Mouse (Mus musculus): ENCODE measurements at regions not wholly inside any gene's neighbourhood (a gene's known extent, or its start where the extent isn't known, plus 50 kb on each side); places are given as distances from the start of the nearest gene placed in this dataset.

- peak; percentile 74 for DNase-seq
These were observed 263.7 kb downstream of the Olfm4 start for GRCm38 (mm10) chr14:80247575-80247974.

- no peak for DNase-seq
These were observed 266.0 kb downstream of the Olfm4 start for GRCm38 (mm10) chr14:80249882-80250281.

DNA sequence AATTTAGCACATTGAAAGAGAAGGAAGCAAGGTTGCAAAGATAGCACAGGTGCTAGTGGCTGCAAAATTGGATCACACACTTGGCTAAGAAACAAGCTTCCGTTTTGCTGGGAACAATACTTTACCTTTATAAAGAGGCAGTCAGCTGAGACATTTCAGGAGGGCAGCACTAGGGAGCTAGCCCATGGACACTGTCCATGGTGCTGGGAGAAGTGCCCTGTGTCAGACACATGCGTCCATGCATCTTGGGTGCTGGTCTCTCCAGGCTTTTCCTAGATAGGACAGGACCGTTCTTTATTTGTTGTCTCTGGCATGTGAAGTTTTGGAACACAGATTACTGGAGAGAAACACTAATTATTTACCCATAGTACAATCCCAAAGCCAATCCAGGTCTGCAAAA lies 273.2 kb downstream of the Olfm4 start:
- no peak for DNase-seq

DNA sequence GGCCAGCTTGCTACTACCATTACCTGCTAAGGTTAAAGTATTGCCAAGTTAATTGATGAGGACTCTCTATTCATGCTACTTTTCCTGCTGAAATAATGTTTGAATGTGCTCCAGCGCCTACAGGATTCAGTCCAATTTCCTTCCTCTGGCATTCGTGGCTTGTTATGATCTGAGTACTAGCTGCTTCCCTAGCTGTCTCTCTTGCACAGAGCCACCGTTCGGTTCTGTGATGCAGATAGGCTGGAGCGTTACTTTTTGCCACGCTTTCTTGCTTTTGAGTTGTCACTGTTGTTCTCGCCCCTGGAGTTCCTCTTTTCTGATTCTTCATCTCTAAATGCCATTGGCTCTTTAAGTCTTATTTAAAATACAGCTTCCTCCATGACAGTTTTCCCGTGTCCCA lies 279.3 kb downstream of the Olfm4 start:
- DNase-seq = no peak

- no peak for DNase-seq
These were observed 281.2 kb downstream of the Olfm4 start for GRCm38 (mm10) chr14:80265081-80265480.

- DNase-seq = peak; percentile 52
These were observed 285.5 kb downstream of the Olfm4 start for GRCm38 (mm10) chr14:80269179-80269951.

DNA sequence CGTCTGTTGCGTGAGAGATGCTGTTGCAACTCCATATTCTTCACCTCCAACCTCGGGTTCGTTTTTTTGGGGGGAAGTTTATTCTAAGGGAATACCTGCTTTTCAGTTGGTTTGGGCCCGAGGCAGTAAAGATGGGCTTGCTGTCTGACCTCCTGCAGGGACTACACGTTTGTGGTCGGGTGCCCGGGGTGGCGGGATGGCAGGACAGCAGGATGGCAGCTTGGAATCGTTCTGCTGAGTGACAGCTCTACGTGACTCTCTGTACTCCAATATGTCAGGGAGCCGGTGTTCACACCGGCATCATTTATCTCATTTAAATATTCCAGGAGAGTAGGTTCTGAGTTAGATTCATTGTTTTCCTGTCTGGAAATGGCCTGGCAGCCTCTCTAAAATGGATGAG lies 286.2 kb downstream of the Olfm4 start:
- no peak for DNase-seq

- DNase-seq = no peak
These were observed 296.3 kb downstream of the Olfm4 start for GRCm38 (mm10) chr14:80280188-80280587.

- DNase-seq = no peak
These were observed 299.8 kb downstream of the Olfm4 start for GRCm38 (mm10) chr14:80283726-80284125.

- DNase-seq = no peak
These were observed 307.5 kb downstream of the Olfm4 start for GRCm38 (mm10) chr14:80291360-80291759.

GRCm38 (mm10) chr14:80293378-80293777 lies 309.5 kb downstream of the Olfm4 start:
- no peak for DNase-seq

- no peak for DNase-seq
These were observed 345.8 kb downstream of the Olfm4 start for GRCm38 (mm10) chr14:80329651-80330050.

DNA sequence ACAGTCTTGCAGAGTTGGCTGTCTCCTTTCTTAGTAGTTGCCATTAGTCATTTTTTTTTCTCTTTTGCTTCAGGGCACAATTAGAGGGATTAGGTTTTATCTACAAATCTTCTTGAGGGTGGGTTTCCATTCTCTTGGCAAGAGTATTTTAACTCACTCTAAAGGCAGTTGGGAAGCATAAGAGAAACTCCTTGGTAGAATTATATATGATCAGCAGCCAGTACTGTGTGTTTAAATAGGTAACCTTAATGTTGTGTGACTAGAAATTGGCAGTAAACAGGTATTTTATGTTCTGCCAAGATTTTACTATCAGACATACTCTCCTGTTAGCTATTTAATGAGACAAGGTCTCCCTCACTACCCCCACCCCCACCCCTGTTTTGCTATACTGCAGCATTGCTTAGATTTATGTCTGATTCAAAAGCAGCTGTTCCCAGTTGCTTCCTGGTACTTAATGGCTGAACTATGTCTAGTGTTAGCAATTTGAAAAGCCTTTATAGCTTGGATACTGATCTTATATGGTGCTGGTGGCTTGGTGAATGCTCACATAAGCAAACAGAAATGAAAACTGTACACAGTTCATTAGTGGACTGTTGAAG lies 378.2 kb downstream of the Olfm4 start:
- DNase-seq = no peak

DNA sequence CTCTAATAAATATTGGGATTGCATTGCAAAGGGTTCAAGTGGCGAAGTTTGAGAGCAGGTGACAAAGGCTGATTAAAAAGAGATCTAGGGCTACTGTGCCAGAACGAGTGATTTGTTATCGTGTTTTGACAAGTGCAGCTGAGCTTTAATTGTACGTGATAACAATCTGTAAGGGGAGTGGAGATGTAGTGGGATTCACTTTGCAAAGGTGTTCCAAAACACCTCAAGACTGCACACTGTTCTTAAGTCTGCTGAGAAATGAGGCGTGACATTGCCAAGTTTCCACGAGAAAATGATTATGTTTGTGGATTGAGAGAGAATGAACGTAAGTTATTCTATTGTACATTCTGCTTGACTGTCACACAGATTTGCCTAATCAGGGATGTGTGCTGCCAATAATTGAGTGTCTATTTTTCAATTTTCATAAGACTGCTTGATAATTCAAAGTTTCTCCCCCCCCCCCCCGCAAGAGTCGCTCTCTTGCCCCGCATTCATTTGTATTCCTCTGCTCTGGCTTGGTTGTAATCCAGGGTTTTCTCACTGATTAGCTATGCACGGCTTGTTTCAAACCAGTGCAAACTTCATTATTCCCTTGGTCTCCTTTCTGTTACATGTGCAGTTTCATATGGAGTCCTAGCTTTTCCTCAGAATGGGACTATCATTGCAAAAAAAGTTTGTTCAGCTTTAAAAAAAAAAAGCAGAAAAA lies 385.7 kb downstream of the Olfm4 start:
- no peak for DNase-seq

DNA sequence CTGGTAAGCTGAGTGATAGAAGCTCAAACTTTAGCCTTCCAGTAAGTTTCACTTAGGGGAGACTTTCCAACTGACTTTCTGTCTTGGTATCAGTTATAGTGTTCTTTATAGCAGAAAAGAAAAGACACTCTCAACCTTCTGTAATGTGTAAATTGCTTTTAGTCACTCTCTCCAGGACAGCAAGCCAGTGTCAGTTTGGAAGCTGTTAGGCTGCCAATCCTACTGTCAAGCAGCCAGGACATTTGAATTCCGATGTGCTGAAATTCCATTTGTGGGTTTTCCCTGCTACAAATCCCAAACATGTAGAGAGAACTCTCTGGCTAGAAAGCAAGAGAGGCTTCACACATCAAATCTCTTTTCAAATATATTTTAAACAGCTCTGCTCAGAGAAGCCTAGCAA lies 390.4 kb downstream of the Olfm4 start:
- no peak for DNase-seq

GRCm38 (mm10) chr14:80377064-80377463 lies 393.2 kb downstream of the Olfm4 start:
- no peak for DNase-seq

GRCm38 (mm10) chr14:80391418-80391817 lies 407.5 kb downstream of the Olfm4 start:
- DNase-seq = no peak

DNA sequence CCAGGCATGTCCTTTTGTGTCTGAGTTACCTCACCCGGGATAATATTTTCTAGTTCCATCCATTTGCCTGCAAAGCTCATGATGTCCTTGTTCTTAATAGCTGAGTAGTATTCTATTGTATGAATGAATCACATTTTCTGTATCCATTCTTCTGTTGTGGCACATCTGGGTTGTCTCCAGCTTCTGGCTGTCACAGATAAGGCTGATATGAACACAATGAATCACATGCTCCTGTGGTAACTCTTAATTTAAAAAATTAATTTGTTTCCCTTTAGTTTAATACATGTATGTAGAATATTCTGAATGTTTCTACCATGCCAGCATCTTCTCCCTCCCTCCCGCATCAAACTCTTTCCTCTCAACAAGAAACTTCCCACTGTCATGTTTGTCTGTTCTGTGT lies 424.4 kb downstream of the Olfm4 start:
- no peak for DNase-seq

GRCm38 (mm10) chr14:80418810-80419325 lies 435.0 kb downstream of the Olfm4 start:
- no peak for DNase-seq

GRCm38 (mm10) chr14:80443820-80444219 lies 459.9 kb downstream of the Olfm4 start:
- no peak for DNase-seq

GRCm38 (mm10) chr14:80471470-80471869 lies 487.6 kb downstream of the Olfm4 start:
- DNase-seq = no peak

DNA sequence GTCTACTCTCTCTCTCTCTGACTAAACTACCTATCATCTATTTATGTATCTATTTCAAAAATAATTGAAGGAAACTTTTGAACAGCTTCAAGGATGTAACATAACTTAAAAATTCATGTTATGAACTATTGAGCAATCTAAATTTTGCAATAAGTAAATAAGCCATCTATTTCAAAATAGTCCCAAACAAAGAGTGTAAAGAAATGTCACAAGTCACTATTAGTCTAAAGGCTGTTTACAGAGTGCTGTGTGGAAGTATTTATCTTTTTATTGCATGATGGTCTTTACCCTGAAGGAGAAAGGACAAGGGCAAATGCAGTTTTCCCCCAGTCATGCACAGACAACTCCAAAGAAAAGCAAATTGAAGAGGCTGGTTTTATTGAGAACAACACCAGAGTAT lies 496.0 kb downstream of the Olfm4 start:
- DNase-seq = no peak

- no peak for DNase-seq
These were observed 498.9 kb downstream of the Olfm4 start for GRCm38 (mm10) chr14:80482771-80483170.

DNA sequence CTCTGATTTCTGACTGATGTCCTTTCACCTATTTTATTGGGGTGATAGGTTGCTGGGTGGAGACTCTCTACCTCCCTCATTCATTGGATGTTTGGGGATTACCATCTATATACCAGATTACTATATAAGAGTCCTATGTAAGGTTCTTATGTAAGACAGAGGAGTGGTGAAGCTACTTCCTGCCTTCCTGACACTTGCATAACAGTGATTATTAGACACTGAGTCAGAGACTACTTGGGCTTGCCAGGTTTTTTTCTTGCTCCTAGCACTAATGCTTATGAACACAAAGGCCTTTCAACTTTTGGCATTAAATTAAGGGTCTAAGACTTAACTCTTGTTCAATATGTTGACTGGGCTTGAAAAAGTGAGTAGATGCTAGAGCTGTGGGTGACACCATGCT lies 500.4 kb downstream of the Olfm4 start:
- DNase-seq = no peak
